ENCODE assay signal across 7 mouse cellular contexts in genomic region chr1:58296278-58296677, GRCm38 (mm10). TPM values are rescaled to one million over a fixed set of nuclear protein-coding genes. Genes with fewer than 3 reads are reported as not detected.
DNase-seq lines count a peak whose midpoint lies in the region; ATAC-seq and TF ChIP-seq lines count a peak whose summit lies in the region.

No protein-coding gene starts in this region.

- no peak overlapping the region for H3K4me3 ChIP-seq in midbrain, embryonic 12.5 days

- POLR2A ChIA-PET in Patski (lab: Charles Lee): interaction anchor here (0.6 kb wide), 1 partner anchor 338 kb away, joined by 3 read pairs; no protein-coding TSS in a partner anchor

- peak; percentile 91 for TF ChIP-seq CTCF in Patski (IDR thresholded peaks at IDR 0.05)

- H3K4me1 ChIP-seq in midbrain, embryonic 12.5 days: no peaks in the 10 kb centered on the region

- no peak overlapping the region for H3K4me2 ChIP-seq in midbrain, embryonic 12.5 days (replicated peaks)

- in situ Hi-C loops in Patski (cut with MboI; ENCODE audit: low pct_unique_long_range_greater_than_20kb): loop anchor here (5.0 to 25.0 kb wide), 3 partner anchors 101 to 874 kb away; no protein-coding TSS in a partner anchor

- intact Hi-C loops in left cerebral cortex, postnatal 14 days (cut with DNase I): loop anchor here (5.0 to 10.0 kb wide), 2 partner anchors 139 to 331 kb away; no protein-coding TSS in a partner anchor

- peak; percentile 86 for ATAC-seq in Patski
- ATAC-seq in midbrain, embryonic 12.5 days (ENCODE audit: low FRiP score, low read depth): peak; percentile 78

- H3K27me3 ChIP-seq in Patski: no peaks in the 10 kb centered on the region
- H3K27me3 ChIP-seq in midbrain, embryonic 12.5 days: no peaks in the 10 kb centered on the region

- H3K9ac ChIP-seq in midbrain, embryonic 12.5 days (replicated peaks): no peak overlapping the region

- no peaks in the 10 kb centered on the region for H3K9me3 ChIP-seq in midbrain, embryonic 12.5 days

- 4% methylated on average over 7 of the region's 7 CpGs for WGBS in midbrain, embryonic 12.5 days

- CTCF ChIA-PET in Patski (lab: Charles Lee): interaction anchor here (0.7 to 2.0 kb wide), 9 partner anchors 9 to 876 kb away, joined by 3 to 7 read pairs (median 4); partner anchors contain the start of gene Aox2

- H3K27ac ChIP-seq in midbrain, embryonic 12.5 days (replicated peaks): no peak overlapping the region

- peak; percentile 22 for DNase-seq in Patski (ENCODE audit: low read depth, low spot score)
- peak; percentile 53 to 60 for DNase-seq in cerebellum, adult 18-20 months
- peak; percentile 33 to 80 for DNase-seq in frontal cortex, adult 2 months (ENCODE audit: extremely low spot score in 1 of 2, low spot score in 1 of 2)
- DNase-seq in hindlimb bud, embryonic 11.5 days (ENCODE audit: extremely low spot score, low read depth, low spot score): peak; percentile 67
- peak; percentile 72 to 77 for DNase-seq in left cerebral cortex, postnatal 14 days (ENCODE audit: low spot score in 2 of 2)
- DNase-seq in right cerebral cortex, postnatal 36 days (ENCODE audit: low spot score in 2 of 2): peak; percentile 39 to 45

- no peaks in the 10 kb centered on the region for H3K36me3 ChIP-seq in midbrain, embryonic 12.5 days

RNA-seq across cellular contexts. Expression of gene Aox2, which starts 18.2 kb away (rescaled TPM):
- 0.03 TPM for polyA plus RNA-seq in Patski (2021)
- 0.02 and 0.32 TPM in 2 replicates for polyA plus RNA-seq in frontal cortex, adult 2 months (2012; rRNA removed)
- under 1 TPM; 0.07 to 0.13 TPM for total RNA-seq in left cerebral cortex, postnatal 14 days (2021)
- not detected in 2 replicates for polyA plus RNA-seq in midbrain, embryonic 12.5 days (2016; fragmentation: Nextera tagmentation; extraction: Ambion mirVana)

Comparison
In these comparisons a context has a peak if more than half of its experiments do, and no peak if none do; other contexts are left out.
1. DNase-seq: peak in every context shown above with its lines; median percentile 74 in left cerebral cortex, postnatal 14 days; 67 in hindlimb bud, embryonic 11.5 days; 56 in cerebellum, adult 18-20 months; 56 in frontal cortex, adult 2 months; 42 in right cerebral cortex, postnatal 36 days; 22 in Patski.